ENCODE assay signal across 17 mouse cellular contexts in genomic region chr7:35415226-35415625, GRCm38 (mm10). TPM values are rescaled to one million over a fixed set of nuclear protein-coding genes. Genes with fewer than 3 reads are reported as not detected.
DNase-seq lines count a peak whose midpoint lies in the region; ATAC-seq and TF ChIP-seq lines count a peak whose summit lies in the region.
"Had no signal": no experiment of that assay in that cellular context is flagged by ENCODE, and none has a peak within 500 bp of the region (broad histone marks: within the 10 kb centered on the region; RNA-seq: fewer than 3 reads in every experiment).

No protein-coding gene starts in this region.

- H3K27me3 ChIP-seq in kidney, adult 2 months (replicated peaks; ENCODE audit: control insufficient read depth, insufficient read depth, low read length), result no peaks in the 10 kb centered on the region
- H3K27me3 ChIP-seq in embryonic facial prominence, embryonic 14.5 days (replicated peaks; ENCODE audit: control insufficient read depth, insufficient read depth, low read length), result no peaks in the 10 kb centered on the region
- no peaks in the 10 kb centered on the region for H3K27me3 ChIP-seq in splenic B cell, adult 2 months (ENCODE audit: control insufficient read depth, insufficient read depth, low read length, poor library complexity, severe bottlenecking)
- no peaks in the 10 kb centered on the region for H3K27me3 ChIP-seq in liver, postnatal 0 days (ENCODE audit: insufficient read depth, low read length)
- H3K27me3 ChIP-seq in cerebellum, adult 2 months (ENCODE audit: control insufficient read depth, insufficient read depth, low read length), result no peaks in the 10 kb centered on the region
- H3K27me3 ChIP-seq: Patski had no signal

- H3K4me2 ChIP-seq in embryonic facial prominence, embryonic 14.5 days (ENCODE audit: low read depth, low read length), result no peak overlapping the region
- H3K4me2 ChIP-seq in liver, postnatal 0 days (ENCODE audit: low read depth, low read length), result no peak overlapping the region
- H3K4me2 ChIP-seq: hindbrain, embryonic 14.5 days had no signal

- H3K4me1 ChIP-seq in kidney, adult 2 months (ENCODE audit: control insufficient read depth, insufficient read depth, low read length), result peaks cover 12% of the 10 kb centered on the region
- H3K4me1 ChIP-seq in embryonic facial prominence, embryonic 14.5 days (ENCODE audit: control insufficient read depth, insufficient read depth, low read length), result no peaks in the 10 kb centered on the region
- H3K4me1 ChIP-seq in liver, postnatal 0 days (ENCODE audit: insufficient read depth), result no peaks in the 10 kb centered on the region
- H3K4me1 ChIP-seq in cerebellum, adult 2 months (ENCODE audit: control insufficient read depth, insufficient read depth, low read length), result no peaks in the 10 kb centered on the region

- no peak overlapping the region for H3K4me3 ChIP-seq in kidney, adult 2 months (ENCODE audit: insufficient read depth, low read depth, low read length)
- H3K4me3 ChIP-seq in embryonic facial prominence, embryonic 14.5 days (ENCODE audit: low read depth, low read length), result no peak overlapping the region
- H3K4me3 ChIP-seq in liver, postnatal 0 days (ENCODE audit: low read depth, low read length), result no peak overlapping the region
- no peak overlapping the region for H3K4me3 ChIP-seq in cerebellum, adult 2 months (replicated peaks; ENCODE audit: insufficient read depth, low read depth, low read length)

- intact Hi-C loops in left cerebral cortex, postnatal 36 days (cut with DNase I), result no loop called here

- H3K9ac ChIP-seq in embryonic facial prominence, embryonic 14.5 days (ENCODE audit: low read depth, low read length), result no peak overlapping the region
- H3K9ac ChIP-seq in liver, postnatal 0 days (replicated peaks), result no peak overlapping the region
- H3K9ac ChIP-seq: hindbrain, embryonic 14.5 days had no signal

- peak overlapping the region; percentile 95 for H3K27ac ChIP-seq in kidney, adult 2 months (ENCODE audit: insufficient read depth, low read depth, low read length)
- no peak overlapping the region; the same call in 1 of the 2 replicates for H3K27ac ChIP-seq in embryonic facial prominence, embryonic 14.5 days (replicated peaks; ENCODE audit: low read depth, low read length)
- H3K27ac ChIP-seq in liver, postnatal 0 days (ENCODE audit: low read depth), result no peak overlapping the region
- H3K27ac ChIP-seq in cerebellum, adult 2 months (ENCODE audit: insufficient read depth, low read length), result no peak overlapping the region
- H3K27ac ChIP-seq: hindbrain, embryonic 14.5 days had no signal

- no peak for TF ChIP-seq EP300 in liver, postnatal 0 days (IDR thresholded peaks at IDR 0.05; ENCODE audit: low read depth)

- no peak for TF ChIP-seq CTCF in kidney, adult 2 months (conservative IDR thresholded peaks at IDR 0.05; ENCODE audit: insufficient read depth, insufficient read length, low read depth, low read length)
- TF ChIP-seq CTCF in liver, postnatal 0 days (IDR thresholded peaks at IDR 0.05; ENCODE audit: low read depth), result no peak
- no peak for TF ChIP-seq CTCF in cerebellum, adult 2 months (IDR thresholded peaks at IDR 0.05; ENCODE audit: borderline replicate concordance, insufficient read depth, low read depth, low read length)

- 84% methylated on average over 5 of the region's 5 CpGs for WGBS in kidney, adult 2 months
- 77% methylated on average over 5 of the region's 5 CpGs for WGBS in embryonic facial prominence, embryonic 14.5 days
- 73% methylated on average over 5 of the region's 5 CpGs for WGBS in liver, postnatal 0 days (ENCODE audit: insufficient replicate concordance)
- WGBS in cerebellum, adult 2 months, result 87% methylated on average over 5 of the region's 5 CpGs

- no peak for DNase-seq in kidney, adult 2 months
- DNase-seq in kidney, adult 8-10 months, result no peak
- peak; percentile 6 for DNase-seq in 3T3-L1 (ENCODE audit: low read depth, low spot score)
- DNase-seq in embryonic facial prominence, embryonic 14.5 days (ENCODE audit: low spot score), result peak; percentile 3
- DNase-seq in splenic B cell, adult 2 months (ENCODE audit: low read depth, low spot score), result peak; percentile 51
- no peak for DNase-seq in left cerebral cortex, postnatal 36 days (ENCODE audit: low spot score in 2 of 2)
- no peak for DNase-seq in liver, postnatal 0 days
- DNase-seq in cerebellum, adult 2 months, result no peak
- DNase-seq: left cerebral cortex, postnatal 4 days; lung, postnatal 36 days; right cerebral cortex, postnatal 14 days had no signal

- no peaks in the 10 kb centered on the region for H3K9me3 ChIP-seq in embryonic facial prominence, embryonic 14.5 days (ENCODE audit: control insufficient read depth, low read length)
- no peaks in the 10 kb centered on the region for H3K9me3 ChIP-seq in liver, postnatal 0 days (ENCODE audit: low read length)

- no peak for TF ChIP-seq POLR2A in kidney, adult 2 months (IDR thresholded peaks at IDR 0.05; ENCODE audit: low read depth, low read length)
- no peak for TF ChIP-seq POLR2A in cerebellum, adult 2 months (IDR thresholded peaks at IDR 0.05; ENCODE audit: borderline replicate concordance, insufficient read depth, low read length)

- no peak for ATAC-seq in embryonic facial prominence, embryonic 14.5 days (ENCODE audit: low read depth)
- no peak; the same call in 1 of the 2 replicates for ATAC-seq in liver, postnatal 0 days
- ATAC-seq: midbrain, embryonic 16.5 days; Patski had no signal

- no peaks in the 10 kb centered on the region for H3K36me3 ChIP-seq in kidney, adult 2 months (ENCODE audit: control insufficient read depth, insufficient read depth, low read length)
- H3K36me3 ChIP-seq in embryonic facial prominence, embryonic 14.5 days (ENCODE audit: control insufficient read depth, insufficient read depth, low read length), result peaks cover 52% of the 10 kb centered on the region
- no peaks in the 10 kb centered on the region for H3K36me3 ChIP-seq in splenic B cell, adult 2 months (ENCODE audit: control insufficient read depth, insufficient read depth, low read length, poor library complexity, severe bottlenecking)
- peaks cover 17% of the 10 kb centered on the region for H3K36me3 ChIP-seq in liver, postnatal 0 days (replicated peaks; ENCODE audit: insufficient read depth, low read length)

RNA-seq across cellular contexts. Expression of gene Cep89, which starts 18.4 kb away (rescaled TPM):
- 24.4 and 29.5 TPM in 2 replicates for polyA plus RNA-seq in kidney, adult 2 months (2012; rRNA removed)
- polyA plus RNA-seq in embryonic facial prominence, embryonic 14.5 days (2014; fragmentation: Nextera tagmentation; extraction: Ambion mirVana), result 27.8 and 29.7 TPM in 2 replicates
- total RNA-seq in left cerebral cortex, postnatal 36 days (2021), result 10 to 100 TPM; 13.0 to 21.6 TPM
- 9.1 and 10.3 TPM in 2 replicates for polyA plus RNA-seq in liver, postnatal 0 days (2015; fragmentation: Nextera tagmentation; extraction: Ambion mirVana)
- 16.7 and 17.2 TPM in 2 replicates for polyA plus RNA-seq in cerebellum, adult 2 months (2012; rRNA removed)

RNA-seq across cellular contexts. Expression of gene Faap24, which starts 18.6 kb away (rescaled TPM):
- polyA plus RNA-seq in kidney, adult 2 months (2012; rRNA removed), result 4.3 and 4.8 TPM in 2 replicates
- polyA plus RNA-seq in embryonic facial prominence, embryonic 14.5 days (2014; fragmentation: Nextera tagmentation; extraction: Ambion mirVana), result 11.3 and 12.5 TPM in 2 replicates
- total RNA-seq in left cerebral cortex, postnatal 36 days (2021), result 1 to 10 TPM; 5.5 to 7.4 TPM
- 9.3 and 11.4 TPM in 2 replicates for polyA plus RNA-seq in liver, postnatal 0 days (2015; fragmentation: Nextera tagmentation; extraction: Ambion mirVana)
- 4.3 and 4.5 TPM in 2 replicates for polyA plus RNA-seq in cerebellum, adult 2 months (2012; rRNA removed)

RNA-seq across cellular contexts. Expression of gene Slc7a9, which starts 33.4 kb away (rescaled TPM):
- 329 and 355 TPM in 2 replicates for polyA plus RNA-seq in kidney, adult 2 months (2012; rRNA removed)
- 0.14 and 0.42 TPM in 2 replicates for polyA plus RNA-seq in embryonic facial prominence, embryonic 14.5 days (2014; fragmentation: Nextera tagmentation; extraction: Ambion mirVana)
- not detected for total RNA-seq in left cerebral cortex, postnatal 36 days (2021)
- polyA plus RNA-seq in liver, postnatal 0 days (2015; fragmentation: Nextera tagmentation; extraction: Ambion mirVana), result 0.15 and 0.27 TPM in 2 replicates
- 0.10 TPM in 1 of 2 replicates, not detected in the other for polyA plus RNA-seq in cerebellum, adult 2 months (2012; rRNA removed)
- total RNA-seq: adrenal gland, adult 2 months; left cerebral cortex, postnatal 4 days had no signal
- polyA plus RNA-seq: adrenal gland, adult 2 months; cortical plate, adult 2 months; hindbrain, embryonic 14.5 days; midbrain, embryonic 16.5 days; neural tube, embryonic 14.5 days; Patski had no signal

Comparison
In these comparisons a context has a peak if more than half of its experiments do, and no peak if none do; other contexts are left out.
1. DNase-seq: peak in 3T3-L1 (single experiment), embryonic facial prominence, embryonic 14.5 days (single experiment) and splenic B cell, adult 2 months (single experiment); none in kidney, adult 2 months (single experiment), kidney, adult 8-10 months (0 of 2), left cerebral cortex, postnatal 36 days (0 of 2), liver, postnatal 0 days (single experiment) and cerebellum, adult 2 months (0 of 2).
2. RNA of gene Slc7a9, which starts 33.4 kb away (polyA plus RNA-seq): 329 to 355 TPM in kidney, adult 2 months; 0.14 to 0.42 TPM in embryonic facial prominence, embryonic 14.5 days, 0.15 to 0.27 TPM in liver, postnatal 0 days and 0.10 TPM in cerebellum, adult 2 months; every median in the first group is over 100 times any median in the second.